Mouse (Mus musculus) C2C12 (cell line): ENCODE results near the gene Il2rb.

Source experiments
- CEBPB ChIP-seq: IDR thresholded peaks from one replicate; pipeline ENCODE4 v1.6.1; 2011; ENCODE audit warnings: low read depth, mild to moderate bottlenecking, control low read depth, moderate library complexity
- CTCF ChIP-seq: IDR thresholded peaks from one replicate; pipeline ENCODE4 v1.5.1; 2011; ENCODE audit not compliant: control insufficient read depth, insufficient read depth, insufficient read length
- FOSL1 ChIP-seq: IDR thresholded peaks from one replicate; pipeline ENCODE4 v1.8.0; 2011; ENCODE audit warnings: mild to moderate bottlenecking, low read length; ENCODE audit not compliant: poor library complexity, insufficient read depth, severe bottlenecking
- MAX ChIP-seq: IDR thresholded peaks from one replicate; pipeline ENCODE4 v1.6.1; 2011; ENCODE audit warnings: mild to moderate bottlenecking, control low read depth
- MYOG ChIP-seq: IDR thresholded peaks from one replicate; pipeline ENCODE4 v1.6.1; 2011; ENCODE audit not compliant: control insufficient read depth, insufficient read length; ENCODE audit errors: extremely low read depth
- USF1 ChIP-seq: IDR thresholded peaks from one replicate; pipeline ENCODE4 v1.6.1; 2011; ENCODE audit warnings: low read depth, mild to moderate bottlenecking, control low read depth, moderate library complexity

DNA sequence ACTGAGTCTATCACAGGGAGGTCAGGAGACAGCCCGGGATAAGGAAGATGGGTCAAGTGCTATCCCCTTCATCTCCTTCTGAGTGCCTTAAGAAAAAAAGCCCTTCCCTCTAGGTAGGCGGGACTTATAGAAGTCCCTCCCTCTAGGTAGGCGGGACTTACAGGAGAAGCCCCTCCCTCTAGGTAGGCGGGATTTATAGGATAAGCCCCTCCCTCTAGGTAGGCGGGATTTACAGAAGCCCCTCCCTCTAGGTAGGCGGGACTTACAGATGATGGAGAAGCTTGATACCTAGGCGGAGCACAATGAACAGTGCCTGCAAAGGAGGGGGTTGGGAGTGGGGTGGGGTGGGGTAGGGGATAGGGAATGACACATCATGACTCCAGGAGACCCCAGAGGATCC lies 15.0 kb downstream of the Il2rb start:
- TF ChIP-seq CTCF (no peak), MYOG (no peak), CEBPB (no peak), MAX (no peak), FOSL1 (no peak), USF1 (no peak)
